Mouse (Mus musculus): ENCODE measurements around the gene Smim4. TPM values are rescaled to one million over a fixed set of nuclear protein-coding genes. Genes with fewer than 3 reads are reported as not detected.

Gene Smim4
- total and polyA plus RNA-seq, 3 experiments: 19.1 to 38.0 (median 26.1) TPM

- Histone ChIP-seq H3K4me2 (ENCODE audit: insufficient read depth, low read depth, poor library complexity, severe bottlenecking) (no peak overlapping the region), H3K27me3 (replicated peaks) (no peaks in the 10 kb centered on the region), H3K9ac (ENCODE audit: insufficient read depth, low read depth) (no peak overlapping the region), H3K4me3 (replicated peaks in 1 of 3; ENCODE audit: low read depth in 2 of 3, low read length in 2 of 3, poor library complexity in 1 of 3) (no peak overlapping the region), H3K79me2 (replicated peaks; ENCODE audit: control insufficient read depth, extremely low read depth, insufficient read depth, poor library complexity, severe bottlenecking) (no peaks in the 10 kb centered on the region), H3K9me3 (replicated peaks; ENCODE audit: low read length) (peaks cover 9% of the 10 kb centered on the region), H3K27ac (ENCODE audit: insufficient read depth, low read depth) (no peak overlapping the region), H3K4me1 (ENCODE audit: control insufficient read depth in 1 of 2, insufficient read depth in 2 of 2) (peaks cover 0 to 3% of the 10 kb centered on the region in 2 experiments; a peak in 2 of 4 replicates), H3K36me3 (replicated peaks in 1 of 2; ENCODE audit: control insufficient read depth in 1 of 2, insufficient read depth in 1 of 2, low read length in 1 of 2) (peaks cover 32 to 78% of the 10 kb centered on the region in 2 experiments)
- DNase-seq (ENCODE audit: extremely low read depth): no peak
- in situ Hi-C loops (cut with MboI; ENCODE audit: low pct_ligation_motif_present, low pct_unique_long_range_greater_than_20kb, low sequenced_read_pairs) (no loop called here), dilution Hi-C loops (cut with MboI; ENCODE audit: extremely low pct_ligation_motif_present, extremely low pct_unique_long_range_greater_than_20kb, low sequenced_read_pairs) (no loop called here)
- no peak for TF ChIP-seq MAFK (IDR thresholded peaks at IDR 0.05; ENCODE audit: insufficient replicate concordance, low read length)
- TF ChIP-seq NRF1 (IDR thresholded peaks at IDR 0.05; ENCODE audit: low read depth, low read length): no peak
- TF ChIP-seq EP300 (IDR thresholded peaks at IDR 0.05; ENCODE audit: low read length): no peak
Measured at GRCm38 (mm10) chr14:31138897-31139429, 10.2 kb upstream of the Smim4 start.

GRCm38 (mm10) chr14:31138219-31138896 is 9.6 kb upstream of the Smim4 start:
- dilution Hi-C loops (cut with MboI; ENCODE audit: extremely low pct_ligation_motif_present, extremely low pct_unique_long_range_greater_than_20kb, low sequenced_read_pairs) (no loop called here), in situ Hi-C loops (cut with MboI; ENCODE audit: low pct_ligation_motif_present, low pct_unique_long_range_greater_than_20kb, low sequenced_read_pairs) (no loop called here)
- TF ChIP-seq RCOR1 (conservative IDR thresholded peaks at IDR 0.05; ENCODE audit: low read depth, low read length) (no peak), PAX5 (IDR thresholded peaks at IDR 0.05; ENCODE audit: low read length) (no peak), RAD21 (IDR thresholded peaks at IDR 0.05; ENCODE audit: low read depth, low read length) (no peak), ZC3H11A (IDR thresholded peaks at IDR 0.05; ENCODE audit: low read depth, low read length) (no peak), ETS1 (conservative IDR thresholded peaks at IDR 0.05; ENCODE audit: low read depth, low read length) (no peak), NELFE (IDR thresholded peaks at IDR 0.05; ENCODE audit: low read depth, low read length) (no peak)
- no peak overlapping the region for H3K27ac ChIP-seq (ENCODE audit: insufficient read depth, low read depth)
- H3K4me1 ChIP-seq (ENCODE audit: control insufficient read depth in 1 of 2, insufficient read depth in 2 of 2): peaks cover 0 to 3% of the 10 kb centered on the region in 2 experiments; a peak in 2 of 4 replicates
- peaks cover 9% of the 10 kb centered on the region for H3K9me3 ChIP-seq (replicated peaks; ENCODE audit: low read length)
- H3K4me3 ChIP-seq (replicated peaks in 1 of 3; ENCODE audit: low read depth in 2 of 3, low read length in 2 of 3, poor library complexity in 1 of 3): no peak overlapping the region
- no peak for DNase-seq (ENCODE audit: extremely low read depth)
- no peak overlapping the region for H3K4me2 ChIP-seq (ENCODE audit: insufficient read depth, low read depth, poor library complexity, severe bottlenecking)
- peaks cover 32 to 74% of the 10 kb centered on the region in 2 experiments for H3K36me3 ChIP-seq (replicated peaks in 1 of 2; ENCODE audit: control insufficient read depth in 1 of 2, insufficient read depth in 1 of 2, low read length in 1 of 2)
- no peaks in the 10 kb centered on the region for H3K79me2 ChIP-seq (replicated peaks; ENCODE audit: control insufficient read depth, extremely low read depth, insufficient read depth, poor library complexity, severe bottlenecking)
- peaks cover 2% of the 10 kb centered on the region for H3K27me3 ChIP-seq (replicated peaks)
- H3K9ac ChIP-seq (ENCODE audit: insufficient read depth, low read depth): no peak overlapping the region

GRCm38 (mm10) chr14:31137791-31138190 is 9.0 kb upstream of the Smim4 start:
- Histone ChIP-seq H3K79me2 (replicated peaks; ENCODE audit: control insufficient read depth, extremely low read depth, insufficient read depth, poor library complexity, severe bottlenecking) (no peaks in the 10 kb centered on the region), H3K4me2 (ENCODE audit: insufficient read depth, low read depth, poor library complexity, severe bottlenecking) (no peak overlapping the region), H3K9ac (ENCODE audit: insufficient read depth, low read depth) (no peak overlapping the region), H3K27me3 (replicated peaks) (peaks cover 8% of the 10 kb centered on the region), H3K9me3 (replicated peaks; ENCODE audit: low read length) (peaks cover 5% of the 10 kb centered on the region), H3K4me1 (ENCODE audit: control insufficient read depth in 1 of 2, insufficient read depth in 2 of 2) (peaks cover 0 to 3% of the 10 kb centered on the region in 2 experiments; a peak in 2 of 4 replicates), H3K4me3 (replicated peaks in 1 of 3; ENCODE audit: low read depth in 2 of 3, low read length in 2 of 3, poor library complexity in 1 of 3) (no peak overlapping the region), H3K27ac (ENCODE audit: insufficient read depth, low read depth) (no peak overlapping the region), H3K36me3 (replicated peaks in 1 of 2; ENCODE audit: control insufficient read depth in 1 of 2, insufficient read depth in 1 of 2, low read length in 1 of 2) (peaks cover 29 to 68% of the 10 kb centered on the region in 2 experiments)
- no peak for DNase-seq (ENCODE audit: extremely low read depth)
- dilution Hi-C loops (cut with MboI; ENCODE audit: extremely low pct_ligation_motif_present, extremely low pct_unique_long_range_greater_than_20kb, low sequenced_read_pairs): no loop called here
- in situ Hi-C loops (cut with MboI; ENCODE audit: low pct_ligation_motif_present, low pct_unique_long_range_greater_than_20kb, low sequenced_read_pairs): no loop called here
- TF ChIP-seq JUND (conservative IDR thresholded peaks at IDR 0.05; ENCODE audit: low read depth, low read length): no peak

All from CH12.LX (cell line).